Comparison of ENCODE assay signal across 10 mouse cellular contexts in the genomic region with DNA sequence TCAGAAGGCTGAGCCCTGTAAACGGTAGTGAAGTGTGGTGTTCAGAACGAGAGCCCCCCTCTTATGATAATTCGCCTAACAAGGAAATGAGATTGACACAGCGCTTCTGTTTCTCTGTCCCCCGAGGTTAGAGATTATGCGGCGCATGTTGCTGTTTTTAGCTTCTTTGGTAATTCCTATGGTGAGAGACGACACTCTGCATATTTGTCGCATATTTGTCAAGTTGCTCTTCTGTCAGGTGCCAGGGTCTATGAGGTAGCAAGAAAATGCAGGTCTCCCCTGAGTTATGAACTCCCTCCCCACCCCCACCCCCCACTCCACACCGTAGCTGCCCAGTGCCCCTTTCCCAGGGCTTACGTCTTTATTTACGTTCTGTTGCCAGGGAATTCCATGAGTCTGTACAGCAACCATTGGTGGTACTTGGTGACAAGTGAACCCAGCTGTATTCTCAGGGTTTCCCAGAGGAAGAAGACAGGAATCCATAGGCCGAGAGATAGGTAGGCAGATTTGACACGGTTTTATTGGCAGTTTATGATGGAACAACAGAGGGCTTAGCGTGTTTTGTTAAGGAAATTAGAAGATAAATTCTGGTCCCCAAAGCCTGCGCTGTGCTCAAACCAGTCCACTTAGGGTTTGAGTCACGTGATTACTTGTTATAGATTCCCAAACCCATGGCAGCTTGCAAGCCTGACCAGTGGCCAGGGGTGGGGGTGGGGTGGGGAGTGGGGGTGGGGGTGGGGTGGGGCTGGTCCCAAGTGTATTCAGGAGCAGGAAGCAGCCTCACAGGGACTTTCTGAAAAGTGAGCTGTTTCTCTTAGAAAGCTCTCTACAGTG. TPM values are rescaled to one million over a fixed set of nuclear protein-coding genes. Genes with fewer than 3 reads are reported as not detected.
DNase-seq lines count a peak whose midpoint lies in the region; ATAC-seq lines count a peak whose summit lies in the region.
"Had no signal": no experiment of that assay in that cellular context is flagged by ENCODE, and none has a peak within 500 bp of the region (broad histone marks: within the 10 kb centered on the region; RNA-seq: fewer than 3 reads in every experiment).

No protein-coding gene starts in this region.

- no peak overlapping the region for H3K9ac ChIP-seq in liver, embryonic 11.5 days (ENCODE audit: low read depth, low read length)
- H3K9ac ChIP-seq in embryonic facial prominence, embryonic 11.5 days (replicated peaks; ENCODE audit: low read length), result no peak overlapping the region
- H3K9ac ChIP-seq in hindbrain, embryonic 13.5 days, result no peak overlapping the region
- H3K9ac ChIP-seq in neural tube, embryonic 11.5 days (ENCODE audit: low read length), result no peak overlapping the region

- peak overlapping the region; percentile 15 for H3K4me2 ChIP-seq in liver, embryonic 11.5 days
- H3K4me2 ChIP-seq in embryonic facial prominence, embryonic 11.5 days (ENCODE audit: low read depth, low read length), result no peak overlapping the region
- peak overlapping the region; percentile 34 for H3K4me2 ChIP-seq in hindbrain, embryonic 13.5 days
- H3K4me2 ChIP-seq in neural tube, embryonic 11.5 days (ENCODE audit: low read depth), result no peak overlapping the region

- no peaks in the 10 kb centered on the region for H3K36me3 ChIP-seq in liver, embryonic 11.5 days (ENCODE audit: control insufficient read depth, insufficient read depth, low read length)
- H3K36me3 ChIP-seq in embryonic facial prominence, embryonic 11.5 days (replicated peaks; ENCODE audit: control insufficient read depth, insufficient read depth, low read depth, low read length), result no peaks in the 10 kb centered on the region
- H3K36me3 ChIP-seq in hindbrain, embryonic 13.5 days, result no peaks in the 10 kb centered on the region
- no peaks in the 10 kb centered on the region for H3K36me3 ChIP-seq in neural tube, embryonic 11.5 days (ENCODE audit: control insufficient read depth, insufficient read depth, low read length)

- H3K4me1 ChIP-seq in liver, embryonic 11.5 days (replicated peaks; ENCODE audit: control insufficient read depth, insufficient read depth, low read length), result peaks cover 14% of the 10 kb centered on the region
- no peaks in the 10 kb centered on the region for H3K4me1 ChIP-seq in embryonic facial prominence, embryonic 11.5 days (ENCODE audit: control insufficient read depth, insufficient read depth, low read length)
- H3K4me1 ChIP-seq in hindbrain, embryonic 13.5 days (replicated peaks), result peaks cover 13% of the 10 kb centered on the region
- no peaks in the 10 kb centered on the region for H3K4me1 ChIP-seq in neural tube, embryonic 11.5 days (ENCODE audit: control insufficient read depth, insufficient read depth, low read length)

- H3K9me3 ChIP-seq in liver, embryonic 11.5 days (ENCODE audit: control insufficient read depth, low read length), result no peaks in the 10 kb centered on the region
- no peaks in the 10 kb centered on the region for H3K9me3 ChIP-seq in embryonic facial prominence, embryonic 11.5 days (replicated peaks; ENCODE audit: control insufficient read depth, low read length)
- H3K9me3 ChIP-seq in hindbrain, embryonic 13.5 days, result no peaks in the 10 kb centered on the region
- H3K9me3 ChIP-seq in neural tube, embryonic 11.5 days (ENCODE audit: control insufficient read depth, low read length), result no peaks in the 10 kb centered on the region

- no peak for DNase-seq in liver, embryonic 11.5 days (ENCODE audit: low spot score)
- no peak for DNase-seq in liver
- peak; percentile 26 for DNase-seq in embryonic facial prominence, embryonic 11.5 days (ENCODE audit: low spot score)
- DNase-seq in neural tube, embryonic 11.5 days (ENCODE audit: low spot score), result no peak
- DNase-seq in spleen, postnatal 10 days (ENCODE audit: low spot score in 2 of 2), result no peak
- DNase-seq: adrenal gland, postnatal 25 days; cerebellum, postnatal 10 days had no signal

- WGBS in liver, embryonic 11.5 days, result 33% methylated on average over 17 of the region's 17 CpGs
- 25% methylated on average over 17 of the region's 17 CpGs for WGBS in embryonic facial prominence, embryonic 11.5 days
- WGBS in hindbrain, embryonic 13.5 days, result 20% methylated on average over 17 of the region's 17 CpGs
- WGBS in neural tube, embryonic 11.5 days, result 33% methylated on average over 17 of the region's 17 CpGs

- H3K27ac ChIP-seq in liver, embryonic 11.5 days (ENCODE audit: low read depth, low read length), result no peak overlapping the region
- H3K27ac ChIP-seq in embryonic facial prominence, embryonic 11.5 days (replicated peaks; ENCODE audit: low read depth, low read length), result no peak overlapping the region
- H3K27ac ChIP-seq in hindbrain, embryonic 13.5 days, result no peak overlapping the region
- no peak overlapping the region for H3K27ac ChIP-seq in neural tube, embryonic 11.5 days (ENCODE audit: low read depth, low read length)

- ATAC-seq in liver, embryonic 11.5 days (replicated peaks; ENCODE audit: low FRiP score), result no peak
- no peak for ATAC-seq in embryonic facial prominence, embryonic 11.5 days (replicated peaks; ENCODE audit: insufficient number of reproducible peaks, low FRiP score, low TSS enrichment, low read depth)
- peak; percentile 55; the same call in 1 of the 2 replicates for ATAC-seq in hindbrain, embryonic 13.5 days (ENCODE audit: low FRiP score)
- peak; percentile 60; the same call in 1 of the 2 replicates for ATAC-seq in neural tube, embryonic 11.5 days (ENCODE audit: insufficient read depth, low FRiP score, low TSS enrichment)
- ATAC-seq in megakaryocyte progenitor cell, adult 5-6 weeks (replicated peaks; ENCODE audit: poor library complexity), result no peak

- H3K27me3 ChIP-seq in liver, embryonic 11.5 days (replicated peaks; ENCODE audit: control insufficient read depth, insufficient read depth, low read length), result no peaks in the 10 kb centered on the region
- H3K27me3 ChIP-seq in embryonic facial prominence, embryonic 11.5 days (ENCODE audit: control insufficient read depth, insufficient read depth, low read length), result no peaks in the 10 kb centered on the region
- no peaks in the 10 kb centered on the region for H3K27me3 ChIP-seq in hindbrain, embryonic 13.5 days
- no peaks in the 10 kb centered on the region for H3K27me3 ChIP-seq in neural tube, embryonic 11.5 days (ENCODE audit: control insufficient read depth, insufficient read depth, low read length)

- H3K4me3 ChIP-seq in liver, embryonic 11.5 days (ENCODE audit: low read depth, low read length), result no peak overlapping the region
- no peak overlapping the region for H3K4me3 ChIP-seq in embryonic facial prominence, embryonic 11.5 days (ENCODE audit: low read depth, low read length)
- H3K4me3 ChIP-seq in hindbrain, embryonic 13.5 days, result no peak overlapping the region
- H3K4me3 ChIP-seq in neural tube, embryonic 11.5 days (ENCODE audit: low read depth, low read length), result no peak overlapping the region

RNA-seq across cellular contexts. Expression of gene Bend4, which starts 16.3 kb away (rescaled TPM):
- 6.6 and 6.7 TPM in 2 replicates for polyA plus RNA-seq in liver, embryonic 11.5 days (2014; fragmentation: Nextera tagmentation; extraction: Ambion mirVana)
- polyA plus RNA-seq in embryonic facial prominence, embryonic 11.5 days (2014; fragmentation: Nextera tagmentation; extraction: Ambion mirVana), result 7.7 and 7.8 TPM in 2 replicates
- 12.2 and 12.6 TPM in 2 replicates for polyA plus RNA-seq in hindbrain, embryonic 13.5 days (2015; fragmentation: Nextera tagmentation; extraction: Ambion mirVana)
- 10.0 and 10.8 TPM in 2 replicates for polyA plus RNA-seq in neural tube, embryonic 11.5 days (2014; fragmentation: Nextera tagmentation; extraction: Ambion mirVana)
- total RNA-seq in megakaryocyte progenitor cell, adult 5-6 weeks (2015), result 1.1 and 1.5 TPM in 2 replicates
- total RNA-seq in megakaryocyte progenitor cell, adult 5-6 weeks (2017), result 1.4 and 1.6 TPM in 2 replicates
- total RNA-seq: MEL had no signal

Comparison
In these comparisons a context has a peak if more than half of its experiments do, and no peak if none do; other contexts are left out.
1. ATAC-seq: peak in hindbrain, embryonic 13.5 days (single experiment) and neural tube, embryonic 11.5 days (single experiment); none in liver, embryonic 11.5 days (single experiment), embryonic facial prominence, embryonic 11.5 days (single experiment) and megakaryocyte progenitor cell, adult 5-6 weeks (single experiment).
2. H3K4me2 ChIP-seq: peak in liver, embryonic 11.5 days (single experiment) and hindbrain, embryonic 13.5 days (single experiment); none in embryonic facial prominence, embryonic 11.5 days (single experiment) and neural tube, embryonic 11.5 days (single experiment).